Mouse (Mus musculus) forebrain, embryonic 15.5 days (tissue): ENCODE results near the gene Olfr1441. TPM values are rescaled to one million over a fixed set of nuclear protein-coding genes. Genes with fewer than 3 reads are reported as not detected.

Experiments used
- ATAC-seq: fragments of 200-750 bp; cut with Nextera tagmentation; replicated peaks from 2 replicates; pipeline ENCODE4 v1.8.0; 2017; ENCODE audit warnings: mild to moderate bottlenecking, moderate TSS enrichment, moderate library complexity
- H3K27ac ChIP-seq: fragments of 300-500 bp; sonication (generic); replicated peaks from 2 replicates; pipeline ENCODE4 v1.5.1; 2015; ENCODE audit warnings: mild to moderate bottlenecking, inconsistent platforms
- H3K27me3 ChIP-seq: fragments of 300-500 bp; sonication (generic); 2 replicates; pipeline ENCODE4 v1.6.1; 2015; ENCODE audit warnings: inconsistent platforms
- H3K36me3 ChIP-seq: fragments of 300-500 bp; sonication (generic); 2 replicates; pipeline ENCODE4 v1.6.1; 2015; ENCODE audit warnings: mild to moderate bottlenecking, inconsistent platforms
- H3K4me1 ChIP-seq: fragments of 300-500 bp; sonication (generic); 2 replicates; pipeline ENCODE4 v1.6.1; 2015; ENCODE audit warnings: inconsistent platforms
- H3K4me2 ChIP-seq: fragments of 300-500 bp; sonication (generic); replicated peaks from 2 replicates; pipeline ENCODE4 v1.6.1; 2015; ENCODE audit warnings: mild to moderate bottlenecking, inconsistent platforms
- H3K4me3 ChIP-seq: fragments of 300-500 bp; sonication (generic); 2 replicates; pipeline ENCODE4 v1.5.1; 2015; ENCODE audit warnings: mild to moderate bottlenecking, inconsistent platforms
- H3K9ac ChIP-seq: fragments of 300-500 bp; sonication (generic); replicated peaks from 2 replicates; pipeline ENCODE4 v1.6.1; 2015; ENCODE audit warnings: mild to moderate bottlenecking, inconsistent platforms
- H3K9me3 ChIP-seq: fragments of 300-500 bp; sonication (generic); 2 replicates; pipeline ENCODE4 v1.6.1; 2016; ENCODE audit warnings: inconsistent platforms
- whole genome bisulfite sequencing: fragments of 180-500 bp; shearing (Covaris S2); methylation state at CpG from one replicate; pipeline ENCODE4 v1.1.7; 2015; ENCODE audit warnings: mixed read lengths; 5-methylcytosine and 5-hydroxymethylcytosine counted together
- polyA plus RNA-seq: library from polyadenylated mRNA; unstranded; fragments of >200 nt; fragmentation: Nextera tagmentation; extraction: Ambion mirVana; gene quantifications from 2 replicates; pipeline ENCODE4 v1.2.1, GENCODE M21; 2015

The Olfr1441 gene
- polyA plus RNA-seq, 1 experiment from 2014 or later, result not detected

GRCm38 (mm10) chr19:12435750-12436524 is 18.7 kb downstream of the Olfr1441 start:
- Histone ChIP-seq H3K27ac (no peak overlapping the region), H3K9me3 (no peaks in the 10 kb centered on the region), H3K4me3 (no peak overlapping the region), H3K36me3 (no peaks in the 10 kb centered on the region), H3K4me2 (no peak overlapping the region), H3K9ac (no peak overlapping the region), H3K4me1 (no peaks in the 10 kb centered on the region), H3K27me3 (no peaks in the 10 kb centered on the region)
- 87% methylated on average over 4 of the region's 4 CpGs for WGBS
- ATAC-seq, result no peak

GRCm38 (mm10) chr19:12439581-12439980 is 22.3 kb downstream of the Olfr1441 start:
- Histone ChIP-seq H3K4me1 (no peaks in the 10 kb centered on the region), H3K9me3 (no peaks in the 10 kb centered on the region), H3K4me3 (no peak overlapping the region), H3K9ac (no peak overlapping the region), H3K4me2 (no peak overlapping the region), H3K27ac (no peak overlapping the region), H3K36me3 (no peaks in the 10 kb centered on the region), H3K27me3 (no peaks in the 10 kb centered on the region)
- 46% methylated on average over 1 of the region's 1 CpGs for WGBS
- no peak for ATAC-seq

GRCm38 (mm10) chr19:12440103-12440725 is 23.0 kb downstream of the Olfr1441 start:
- no peak overlapping the region for H3K4me3 ChIP-seq
- WGBS, result 74% methylated on average over 5 of the region's 5 CpGs
- H3K4me2 ChIP-seq, result no peak overlapping the region
- H3K4me1 ChIP-seq, result no peaks in the 10 kb centered on the region
- no peak overlapping the region for H3K9ac ChIP-seq
- no peaks in the 10 kb centered on the region for H3K36me3 ChIP-seq
- no peak overlapping the region for H3K27ac ChIP-seq
- no peak for ATAC-seq
- no peaks in the 10 kb centered on the region for H3K27me3 ChIP-seq
- H3K9me3 ChIP-seq, result no peaks in the 10 kb centered on the region

- Histone ChIP-seq H3K36me3 (no peaks in the 10 kb centered on the region), H3K27ac (no peak overlapping the region), H3K9ac (no peak overlapping the region), H3K4me3 (no peak overlapping the region), H3K4me2 (no peak overlapping the region), H3K27me3 (no peaks in the 10 kb centered on the region), H3K9me3 (no peaks in the 10 kb centered on the region), H3K4me1 (no peaks in the 10 kb centered on the region)
- ATAC-seq, result no peak
- WGBS, result 85% methylated on average over 4 of the region's 4 CpGs
Measured at GRCm38 (mm10) chr19:12442560-12442959, 25.3 kb downstream of the Olfr1441 start.

- Histone ChIP-seq H3K9me3 (no peaks in the 10 kb centered on the region), H3K4me1 (no peaks in the 10 kb centered on the region), H3K9ac (no peak overlapping the region), H3K4me2 (no peak overlapping the region), H3K4me3 (no peak overlapping the region), H3K36me3 (no peaks in the 10 kb centered on the region), H3K27me3 (no peaks in the 10 kb centered on the region), H3K27ac (no peak overlapping the region)
- no peak for ATAC-seq
- WGBS, result 91% methylated on average over 3 of the region's 3 CpGs
Measured at GRCm38 (mm10) chr19:12445014-12445413, 27.8 kb downstream of the Olfr1441 start.

GRCm38 (mm10) chr19:12457401-12458066 is 40.3 kb downstream of the Olfr1441 start:
- Histone ChIP-seq H3K4me1 (no peaks in the 10 kb centered on the region), H3K27me3 (no peaks in the 10 kb centered on the region), H3K27ac (no peak overlapping the region), H3K36me3 (no peaks in the 10 kb centered on the region), H3K4me2 (no peak overlapping the region), H3K9ac (no peak overlapping the region), H3K4me3 (no peak overlapping the region), H3K9me3 (no peaks in the 10 kb centered on the region)
- WGBS, result 83% methylated on average over 12 of the region's 12 CpGs
- ATAC-seq, result no peak

- no peaks in the 10 kb centered on the region for H3K9me3 ChIP-seq
Measured at GRCm38 (mm10) chr19:12459516-12459915, 42.3 kb downstream of the Olfr1441 start.

GRCm38 (mm10) chr19:12460282-12461249 is 43.3 kb downstream of the Olfr1441 start, which contains the start of gene Mpeg1:
Mpeg1 (plus strand) TSS chr19:12460779.
- 78% methylated on average over 11 of the region's 11 CpGs for WGBS
- no peak within 1 kb of the TSS for H3K4me3 ChIP-seq
- no peak within 1 kb of the TSS for H3K27ac ChIP-seq
- no peaks in the 10 kb centered on the region for H3K36me3 ChIP-seq
- ATAC-seq, result no peak
- H3K9ac ChIP-seq, result no peak within 1 kb of the TSS
- H3K4me1 ChIP-seq, result no peaks in the 10 kb centered on the region
- H3K9me3 ChIP-seq, result no peaks in the 10 kb centered on the region
- H3K4me2 ChIP-seq, result no peak within 1 kb of the TSS
- H3K27me3 ChIP-seq, result no peaks in the 10 kb centered on the region

More at GRCm38 (mm10) chr19:12459516-12459915, 42.3 kb downstream of the Olfr1441 start:
- Histone ChIP-seq H3K27ac (no peak overlapping the region), H3K27me3 (no peaks in the 10 kb centered on the region), H3K4me3 (no peak overlapping the region), H3K9ac (no peak overlapping the region), H3K4me1 (no peaks in the 10 kb centered on the region), H3K36me3 (no peaks in the 10 kb centered on the region), H3K4me2 (no peak overlapping the region)
- no peak for ATAC-seq
- 79% methylated on average over 4 of the region's 4 CpGs for WGBS

- Histone ChIP-seq H3K9ac (no peak overlapping the region), H3K9me3 (no peaks in the 10 kb centered on the region), H3K4me3 (no peak overlapping the region), H3K27ac (no peak overlapping the region), H3K36me3 (no peaks in the 10 kb centered on the region), H3K4me2 (no peak overlapping the region), H3K4me1 (no peaks in the 10 kb centered on the region), H3K27me3 (no peaks in the 10 kb centered on the region)
- WGBS, result 54% methylated on average over 7 of the region's 7 CpGs
- no peak for ATAC-seq
Measured at GRCm38 (mm10) chr19:12462851-12463721, 45.9 kb downstream of the Olfr1441 start.

- 37% methylated on average over 1 of the region's 1 CpGs for WGBS
- H3K9ac ChIP-seq, result no peak overlapping the region
- H3K9me3 ChIP-seq, result no peaks in the 10 kb centered on the region
- no peak overlapping the region for H3K4me3 ChIP-seq
- ATAC-seq, result no peak
- H3K36me3 ChIP-seq, result no peaks in the 10 kb centered on the region
- no peaks in the 10 kb centered on the region for H3K27me3 ChIP-seq
- no peak overlapping the region for H3K27ac ChIP-seq
- H3K4me1 ChIP-seq, result no peaks in the 10 kb centered on the region
- H3K4me2 ChIP-seq, result no peak overlapping the region
Measured at GRCm38 (mm10) chr19:12463722-12464035, 46.4 kb downstream of the Olfr1441 start.

- Histone ChIP-seq H3K9me3 (no peaks in the 10 kb centered on the region), H3K36me3 (no peaks in the 10 kb centered on the region), H3K4me3 (no peak overlapping the region), H3K27me3 (no peaks in the 10 kb centered on the region), H3K4me2 (no peak overlapping the region), H3K4me1 (no peaks in the 10 kb centered on the region), H3K27ac (no peak overlapping the region), H3K9ac (no peak overlapping the region)
- 76% methylated on average over 5 of the region's 5 CpGs for WGBS
- ATAC-seq, result no peak
Measured at GRCm38 (mm10) chr19:12464127-12464526, 46.9 kb downstream of the Olfr1441 start.
